10 mouse cellular contexts compared by ENCODE assay signal in genomic region chr13:59892961-59893360, GRCm38 (mm10).
A peak's percentile ranks its signal among the peaks of the same experiment; 100 is the strongest.
DNase-seq lines count a peak whose midpoint lies in the region; ATAC-seq and TF ChIP-seq lines count a peak whose summit lies in the region.
"Had no signal": no experiment of that assay in that cellular context is flagged by ENCODE, and none has a peak within 500 bp of the region (broad histone marks: within the 10 kb centered on the region; RNA-seq: fewer than 3 reads in every experiment).

No protein-coding gene starts in this region.

- no peak overlapping the region for H3K9ac ChIP-seq in lung, embryonic 14.5 days
- H3K9ac ChIP-seq in kidney, embryonic 15.5 days: no peak overlapping the region
- H3K9ac ChIP-seq in liver, postnatal 0 days (replicated peaks): no peak overlapping the region
- H3K9ac ChIP-seq: embryonic facial prominence, embryonic 13.5 days; forebrain, embryonic 12.5 days; lung, embryonic 15.5 days had no signal

- no peaks in the 10 kb centered on the region for H3K27me3 ChIP-seq in lung, embryonic 14.5 days (ENCODE audit: insufficient read depth, low read length)
- no peaks in the 10 kb centered on the region for H3K27me3 ChIP-seq in kidney, embryonic 15.5 days
- H3K27me3 ChIP-seq in liver, postnatal 0 days (ENCODE audit: insufficient read depth, low read length): no peaks in the 10 kb centered on the region
- H3K27me3 ChIP-seq: embryonic facial prominence, embryonic 13.5 days; forebrain, embryonic 12.5 days had no signal

- no peak overlapping the region for H3K27ac ChIP-seq in lung, embryonic 14.5 days (ENCODE audit: low read depth)
- H3K27ac ChIP-seq in kidney, embryonic 15.5 days: peak overlapping the region; percentile 63
- no peak overlapping the region for H3K27ac ChIP-seq in liver, postnatal 0 days (ENCODE audit: low read depth)
- H3K27ac ChIP-seq: embryonic facial prominence, embryonic 13.5 days; forebrain, embryonic 12.5 days; lung, embryonic 15.5 days had no signal

- no peaks in the 10 kb centered on the region for H3K36me3 ChIP-seq in lung, embryonic 14.5 days (ENCODE audit: insufficient read depth)
- H3K36me3 ChIP-seq in kidney, embryonic 15.5 days: no peaks in the 10 kb centered on the region
- H3K36me3 ChIP-seq in liver, postnatal 0 days (replicated peaks; ENCODE audit: insufficient read depth, low read length): no peaks in the 10 kb centered on the region
- H3K36me3 ChIP-seq: embryonic facial prominence, embryonic 13.5 days; forebrain, embryonic 12.5 days; lung, embryonic 15.5 days had no signal

- ATAC-seq in lung, embryonic 14.5 days (ENCODE audit: insufficient read depth): no peak
- ATAC-seq in kidney, embryonic 15.5 days (replicated peaks; ENCODE audit: low FRiP score): peak; percentile 8; the same call in 1 of the 2 replicates
- ATAC-seq in liver, postnatal 0 days: peak; percentile 88

- H3K4me1 ChIP-seq in lung, embryonic 14.5 days (ENCODE audit: insufficient read depth): no peaks in the 10 kb centered on the region
- peaks cover 31% of the 10 kb centered on the region for H3K4me1 ChIP-seq in kidney, embryonic 15.5 days
- H3K4me1 ChIP-seq in liver, postnatal 0 days (ENCODE audit: insufficient read depth): peaks cover 13% of the 10 kb centered on the region; the same call in 1 of the 2 replicates

- DNase-seq in lung, embryonic 14.5 days: peak; percentile 11
- DNase-seq in lung, postnatal 4 days: no peak
- peak; percentile 36 for DNase-seq in adrenal gland, postnatal 25 days
- DNase-seq in liver, postnatal 0 days: peak; percentile 42
- no peak for DNase-seq in lung, postnatal 10 days
- DNase-seq in cerebellum, postnatal 14 days: no peak

- H3K4me3 ChIP-seq in lung, embryonic 14.5 days (ENCODE audit: low read depth, low read length): no peak overlapping the region
- no peak overlapping the region for H3K4me3 ChIP-seq in kidney, embryonic 15.5 days (replicated peaks)
- H3K4me3 ChIP-seq in liver, postnatal 0 days (ENCODE audit: low read depth, low read length): no peak overlapping the region
- H3K4me3 ChIP-seq: embryonic facial prominence, embryonic 13.5 days; forebrain, embryonic 12.5 days; lung, embryonic 15.5 days had no signal

- TF ChIP-seq EP300 in liver, postnatal 0 days (IDR thresholded peaks at IDR 0.05; ENCODE audit: low read depth): no peak

- WGBS in lung, embryonic 14.5 days: 58% methylated on average over 8 of the region's 8 CpGs
- 22% methylated on average over 8 of the region's 8 CpGs for WGBS in kidney, embryonic 15.5 days
- WGBS in liver, postnatal 0 days (ENCODE audit: insufficient replicate concordance): 36% methylated on average over 8 of the region's 8 CpGs

- no peaks in the 10 kb centered on the region for H3K9me3 ChIP-seq in lung, embryonic 14.5 days (ENCODE audit: low read depth, low read length)
- H3K9me3 ChIP-seq in kidney, embryonic 15.5 days (replicated peaks): no peaks in the 10 kb centered on the region
- no peaks in the 10 kb centered on the region for H3K9me3 ChIP-seq in liver, postnatal 0 days (ENCODE audit: low read length)
- H3K9me3 ChIP-seq: embryonic facial prominence, embryonic 13.5 days; forebrain, embryonic 12.5 days; lung, embryonic 15.5 days had no signal

- H3K4me2 ChIP-seq in lung, embryonic 14.5 days: no peak overlapping the region
- no peak overlapping the region for H3K4me2 ChIP-seq in kidney, embryonic 15.5 days
- H3K4me2 ChIP-seq in liver, postnatal 0 days (ENCODE audit: low read depth, low read length): no peak overlapping the region
- H3K4me2 ChIP-seq: embryonic facial prominence, embryonic 13.5 days; forebrain, embryonic 12.5 days; lung, embryonic 15.5 days had no signal

- no peak for TF ChIP-seq CTCF in lung, embryonic 14.5 days (IDR thresholded peaks at IDR 0.05; ENCODE audit: low read depth)
- TF ChIP-seq CTCF in liver, postnatal 0 days (IDR thresholded peaks at IDR 0.05; ENCODE audit: low read depth): 0 out of 2 replicates have a peak, but pooled peaks have one; percentile 22

Comparison
In these comparisons a context has a peak if more than half of its experiments do, and no peak if none do; other contexts are left out.
1. DNase-seq: peak in lung, embryonic 14.5 days (single experiment), adrenal gland, postnatal 25 days (single experiment) and liver, postnatal 0 days (single experiment); none in lung, postnatal 4 days (0 of 2), lung, postnatal 10 days (single experiment) and cerebellum, postnatal 14 days (0 of 2).